Mouse (Mus musculus) hindlimb bud, embryonic 11.5 days (tissue): Measurements from ENCODE around the gene D16Ertd472e.
"Not testable (repeated sequence)": the region's sequence is repeated elsewhere in the genome, so short reads cannot be mapped to it uniquely, and the experiment has no call there.

ENCODE experiments used
- DNase-seq: peaks from one replicate; pipeline ENCODE4 v3.0.0-alpha.2; 2012; ENCODE audit warnings: low read depth, low spot score; ENCODE audit errors: extremely low spot score

D16Ertd472e gene

DNA sequence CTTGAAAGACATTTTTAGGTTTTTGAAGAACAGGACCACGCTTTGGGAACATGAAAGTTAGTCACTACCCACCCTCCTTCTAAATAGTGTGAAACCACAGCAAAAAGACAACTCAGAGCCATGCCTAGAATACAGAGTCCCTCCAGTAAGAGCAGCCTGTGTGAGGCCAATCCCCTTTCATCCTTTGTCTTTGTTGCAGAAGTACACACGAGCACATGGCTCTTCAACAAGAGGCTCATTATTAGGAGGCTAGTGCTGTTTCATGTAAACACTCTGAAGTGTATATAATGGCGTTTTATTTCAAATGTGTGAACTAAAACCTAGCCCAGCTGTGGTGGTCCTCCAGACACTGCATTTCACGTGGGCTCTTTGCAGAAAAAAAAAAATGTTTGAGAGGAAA, 3.5 kb downstream of the D16Ertd472e start:
- no peak for DNase-seq

DNA sequence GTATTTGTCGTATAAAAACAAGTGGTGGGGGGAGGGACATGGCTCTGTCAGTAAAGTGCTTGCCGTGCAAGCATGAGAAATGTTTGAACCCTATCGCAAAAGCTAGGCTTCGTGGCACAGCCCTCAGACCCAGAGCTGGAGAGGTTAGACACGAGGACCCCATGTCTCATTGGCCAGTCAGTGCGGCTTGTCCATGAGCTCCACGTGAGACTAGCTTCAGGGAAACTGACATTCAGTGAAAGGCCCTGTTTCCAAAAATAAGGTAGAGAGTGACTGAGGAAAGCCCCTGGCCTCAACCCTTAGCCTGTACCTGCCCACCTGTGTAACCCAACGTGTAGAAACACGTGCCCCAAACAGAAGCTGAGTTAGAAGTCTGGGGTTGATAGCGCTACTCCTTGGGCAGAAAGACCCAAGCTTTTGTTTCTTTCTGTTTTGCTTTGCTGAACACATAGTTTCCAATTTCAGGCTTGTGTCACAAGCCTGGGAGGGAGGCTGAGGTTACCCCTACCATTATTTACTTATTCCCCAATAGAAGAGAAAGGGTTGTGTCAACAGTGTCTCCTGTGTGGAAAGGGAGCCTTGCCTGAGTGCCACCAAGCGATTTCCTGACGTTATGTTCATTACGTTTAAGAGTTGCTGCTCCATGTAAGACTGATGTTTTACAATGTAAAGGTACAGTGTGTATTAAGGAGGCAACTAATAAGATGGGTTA, 12.2 kb downstream of the D16Ertd472e start:
- no peak for DNase-seq

DNA sequence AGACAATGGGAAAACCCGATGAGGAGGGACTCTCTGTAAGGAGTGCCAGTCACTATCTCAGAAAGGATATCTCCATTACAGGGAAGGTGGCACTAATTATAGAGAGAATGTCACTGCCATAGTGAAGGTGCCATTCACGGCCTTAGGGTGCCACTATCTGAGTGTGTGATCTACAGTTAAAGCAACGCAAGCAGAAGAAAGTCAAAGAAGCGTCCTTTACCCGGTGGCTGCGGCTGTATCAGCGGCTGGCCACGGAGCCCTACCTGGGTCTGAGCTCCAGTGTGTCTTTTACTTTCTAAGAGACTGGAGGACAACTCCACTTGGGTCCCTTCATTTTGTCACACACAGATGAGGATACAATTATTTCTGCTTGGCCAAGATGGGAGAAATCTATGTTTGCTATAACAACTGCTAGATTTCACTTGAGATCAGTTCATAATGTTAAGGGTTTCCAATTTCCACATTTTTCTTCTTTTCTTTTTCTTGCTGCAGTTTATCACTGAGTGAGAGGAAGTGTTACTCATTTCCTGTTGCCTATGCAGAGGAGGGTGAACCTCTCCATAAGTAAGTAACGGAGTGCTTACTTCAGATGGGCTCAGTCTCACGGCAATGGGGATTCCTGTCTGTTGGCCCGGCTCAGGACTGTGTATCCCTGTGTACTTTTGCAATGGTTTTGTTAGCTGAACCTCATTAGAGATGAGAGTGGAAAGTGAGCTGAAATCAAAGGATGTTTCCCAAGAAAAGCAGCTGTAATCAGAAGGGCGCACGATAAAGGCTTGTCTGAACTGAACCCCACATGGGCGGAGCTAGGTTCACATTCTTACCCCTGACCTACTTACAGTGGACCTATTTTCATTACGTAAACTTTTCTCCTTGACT, 13.2 kb downstream of the D16Ertd472e start:
- DNase-seq = no peak

DNA sequence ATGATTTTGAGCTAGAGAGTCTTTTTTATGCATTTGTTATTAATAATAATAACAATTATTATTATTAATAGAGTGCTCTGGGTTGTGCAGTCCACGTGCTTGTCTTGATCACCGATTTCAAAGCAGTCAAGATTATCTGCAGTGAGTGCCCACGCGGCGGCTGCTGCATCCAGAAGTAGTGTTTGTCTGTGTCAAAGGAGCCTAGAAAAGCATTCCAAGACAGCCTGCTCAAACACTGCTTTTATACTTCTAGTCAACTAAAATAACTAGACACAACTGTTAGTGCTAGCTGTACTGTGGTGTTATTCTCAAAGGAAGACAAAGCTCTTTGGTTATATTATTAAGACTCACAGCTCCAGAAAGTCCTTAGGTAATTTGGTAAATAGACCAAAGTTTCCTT, 15.9 kb downstream of the D16Ertd472e start:
- no peak for DNase-seq

DNA sequence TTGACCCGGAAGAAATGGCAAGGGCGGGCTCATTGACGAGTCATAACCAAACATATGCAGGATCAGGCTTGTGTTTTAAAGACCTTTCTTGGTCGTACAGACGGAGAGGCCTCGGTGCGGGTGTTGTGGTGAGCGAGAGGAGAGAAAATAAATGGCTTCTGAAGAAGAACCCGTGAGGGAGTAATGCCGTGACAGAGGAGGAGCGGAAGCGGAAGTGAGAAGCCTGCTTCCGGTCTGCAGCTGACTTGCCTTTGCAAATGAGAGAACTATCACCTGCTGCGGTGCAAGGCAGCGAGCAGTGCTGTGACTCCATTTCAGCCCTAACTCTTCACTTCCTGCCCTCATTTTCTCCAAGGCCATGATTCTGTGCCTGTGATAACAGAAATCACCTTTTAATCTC, 16.4 kb downstream of the D16Ertd472e start:
- DNase-seq = no peak

DNA sequence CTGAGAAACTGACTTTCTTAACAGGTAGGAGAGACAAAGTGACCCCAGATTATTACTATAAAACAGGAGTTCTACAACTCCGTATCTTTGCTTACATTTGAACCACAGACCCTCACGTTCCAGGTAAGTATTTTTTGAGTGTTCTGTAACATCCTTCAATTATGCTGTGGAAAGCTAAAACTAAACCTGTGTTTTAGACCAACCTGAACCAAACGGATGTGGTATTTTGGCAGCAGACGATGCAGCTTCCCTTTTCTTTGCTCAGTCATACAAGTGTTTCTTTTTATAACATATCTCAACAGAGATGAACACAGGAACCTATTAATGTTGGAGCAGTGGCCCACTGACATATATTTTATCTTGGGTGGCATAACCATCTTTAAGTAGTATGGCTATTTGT, 18.9 kb downstream of the D16Ertd472e start:
- DNase-seq = no peak

DNA sequence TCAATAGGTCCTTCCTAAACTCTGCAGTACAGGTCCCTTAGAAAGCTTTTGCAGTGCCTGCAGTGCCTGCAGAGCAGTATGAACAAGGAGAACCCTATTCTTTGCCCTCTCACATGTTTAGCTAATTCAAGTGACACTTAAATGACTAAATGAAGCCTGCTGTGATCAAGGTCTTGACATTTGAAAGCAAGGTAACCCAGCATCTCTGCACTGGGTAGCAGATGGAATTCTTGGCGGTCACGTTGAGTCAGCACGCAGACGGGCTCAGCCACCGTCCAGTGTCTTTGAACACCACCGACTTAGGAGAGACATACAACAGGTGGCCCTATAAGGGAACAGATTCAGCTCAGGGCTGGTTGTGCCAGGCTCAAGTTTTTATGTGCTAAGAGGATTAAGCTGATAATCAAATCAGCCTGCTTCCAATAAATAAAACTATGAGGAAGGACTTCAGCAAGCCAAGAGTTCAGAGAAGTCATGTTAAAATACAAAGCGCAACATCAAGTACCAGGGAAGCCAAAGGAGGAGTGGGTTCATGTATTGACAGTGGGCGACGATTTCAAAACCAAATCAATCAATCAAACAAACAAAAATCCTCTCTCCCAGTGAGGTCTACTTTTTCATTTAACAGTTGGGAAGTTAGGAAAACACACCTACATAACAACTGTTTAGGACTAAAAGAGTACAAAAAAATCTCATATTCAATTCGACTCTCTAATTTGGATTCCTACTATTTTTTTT, 21.4 kb downstream of the D16Ertd472e start:
- no peak for DNase-seq

DNA sequence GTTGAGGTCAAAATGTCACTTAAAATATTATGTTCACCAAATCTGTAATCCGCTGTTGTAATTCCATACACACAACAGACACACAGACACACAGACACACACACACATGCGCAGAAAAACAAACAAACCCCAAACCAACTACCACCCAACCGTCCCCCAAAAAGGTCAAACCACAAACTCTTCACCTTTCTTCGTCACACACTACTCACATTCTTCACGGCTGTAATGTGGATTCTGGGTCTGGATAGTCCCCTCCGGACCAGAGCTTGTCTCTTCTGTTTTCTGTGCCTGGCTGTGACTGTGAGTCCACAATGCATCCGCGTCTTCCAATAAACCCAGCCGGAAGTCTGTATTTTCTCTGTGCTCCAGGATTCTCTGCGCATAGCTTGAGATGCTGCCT, 29.1 kb downstream of the D16Ertd472e start:
- DNase-seq = no peak

DNA sequence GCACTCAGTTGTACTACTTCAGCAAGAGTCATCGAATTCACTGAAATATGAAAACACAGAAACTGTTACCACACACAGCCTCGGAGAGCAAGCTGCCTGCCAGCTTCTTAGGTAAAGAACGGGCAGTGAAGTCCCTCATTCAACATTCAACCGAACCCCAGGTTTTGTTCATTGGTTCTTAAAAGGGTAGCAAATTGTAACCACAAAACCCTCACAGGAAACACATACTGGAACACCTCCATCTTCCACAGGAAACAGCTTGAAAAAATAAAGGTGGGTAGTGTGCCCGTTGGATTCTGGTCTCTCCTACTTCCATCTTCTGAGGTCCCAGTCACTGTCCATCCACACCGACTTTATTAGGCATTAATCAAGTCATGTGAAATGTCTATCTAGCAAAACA, 30.0 kb downstream of the D16Ertd472e start:
- DNase-seq = no peak

DNA sequence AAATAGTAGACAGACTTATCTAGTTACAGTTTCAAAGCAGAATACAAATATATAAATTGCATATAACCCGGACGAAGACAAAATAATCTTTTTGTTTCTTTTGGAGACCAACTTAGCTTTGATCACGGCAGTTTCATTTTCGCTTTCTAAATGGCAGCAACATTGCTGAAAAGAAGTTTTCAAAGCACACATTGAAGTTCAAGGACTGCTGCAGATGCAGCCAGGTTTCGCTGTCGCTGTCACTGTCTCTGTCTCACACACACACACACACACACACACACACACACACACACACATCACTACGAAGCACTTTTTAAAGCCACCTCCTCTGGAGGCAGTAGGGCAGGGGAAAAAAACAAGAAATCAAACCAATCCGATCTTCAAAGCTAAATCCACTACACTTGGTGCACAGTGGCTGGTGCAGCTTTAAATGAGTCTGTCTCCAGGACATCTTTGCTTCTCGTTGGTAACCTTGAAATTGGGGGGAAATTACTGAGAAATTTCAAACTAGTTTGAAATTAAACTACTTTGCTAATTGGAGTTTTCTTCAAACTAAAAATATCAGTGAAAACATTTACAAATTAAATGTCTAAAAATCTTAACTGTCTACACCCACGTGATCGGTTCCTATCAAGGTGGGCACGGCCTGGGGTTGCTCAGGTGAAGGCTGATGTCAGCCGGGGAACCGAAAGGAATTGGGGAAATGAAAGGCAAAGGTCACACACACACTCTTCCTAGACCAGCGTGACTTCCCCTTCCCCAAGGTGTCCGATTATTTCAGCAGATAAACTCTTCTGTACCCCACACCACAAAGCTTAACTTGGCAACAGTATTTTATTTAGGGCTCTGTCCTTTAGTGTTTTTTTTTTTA, 35.9 kb downstream of the D16Ertd472e start:
- no peak for DNase-seq

DNA sequence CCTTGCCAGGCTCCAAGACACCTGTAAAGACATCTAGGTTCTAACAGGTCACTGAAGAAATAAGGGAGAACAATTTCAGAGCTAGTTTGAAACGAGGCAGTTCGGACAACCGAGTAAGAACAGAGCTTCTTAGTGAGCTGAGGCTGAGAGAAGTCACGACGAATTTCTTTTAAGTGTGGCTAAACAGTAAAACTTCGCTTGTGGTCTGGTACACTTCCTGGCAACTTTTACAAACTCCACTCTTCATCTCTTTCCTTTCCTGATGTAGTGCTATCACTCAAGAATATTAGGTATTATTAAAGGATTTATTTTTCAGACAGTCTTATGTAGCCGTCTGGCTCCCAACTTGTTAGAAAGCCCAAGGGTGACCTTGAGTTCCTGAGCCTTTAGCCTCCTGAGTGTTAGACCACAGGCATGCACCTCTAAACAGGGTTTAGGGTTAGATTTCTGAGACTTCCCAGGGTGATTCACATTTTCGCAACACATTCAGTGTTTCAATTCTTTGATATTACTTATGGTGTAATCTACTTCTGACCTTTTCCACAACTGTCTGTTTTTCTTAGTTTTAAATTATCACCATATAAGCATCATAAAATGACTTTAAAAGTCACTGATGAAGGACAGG, 38.6 kb downstream of the D16Ertd472e start:
- no peak for DNase-seq

DNA sequence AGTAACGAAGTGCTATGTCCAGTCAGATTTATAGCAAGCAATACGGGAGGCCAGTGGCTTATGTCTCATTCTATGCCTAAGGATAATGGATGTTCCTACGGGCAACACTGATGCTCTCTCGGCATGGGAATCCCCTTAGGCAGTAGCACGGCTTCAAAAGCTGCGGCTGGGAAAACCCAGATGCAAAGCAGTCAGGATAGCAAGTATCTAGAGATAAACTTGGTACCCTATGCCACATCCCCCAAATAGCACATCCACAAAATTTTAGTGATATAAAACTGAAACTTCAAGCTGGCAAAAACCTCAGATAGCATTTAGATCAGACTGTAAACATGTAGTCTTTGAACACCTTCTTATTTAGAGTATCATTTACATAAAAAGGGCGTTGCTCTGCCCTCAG, 39.2 kb downstream of the D16Ertd472e start:
- DNase-seq = no peak

DNA sequence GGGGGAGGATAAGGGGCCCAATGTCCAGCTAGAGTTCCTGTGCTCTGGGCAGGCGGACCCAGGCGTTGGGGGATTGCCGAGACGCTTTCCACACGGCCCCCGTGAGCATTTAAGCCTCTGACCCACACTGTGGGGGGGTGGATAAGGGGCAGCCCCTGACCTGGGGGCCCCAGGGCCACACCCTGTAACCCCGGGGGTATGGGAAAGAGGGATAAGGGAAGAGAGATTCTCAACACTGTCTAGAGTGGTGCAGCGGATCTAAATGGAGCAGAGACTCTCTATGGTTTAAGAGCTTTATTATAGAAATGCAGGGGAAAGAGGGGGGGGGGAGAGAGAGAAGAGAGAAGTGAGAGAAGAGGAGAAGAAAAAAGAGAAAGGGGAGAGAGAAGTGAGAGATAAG, 42.0 kb downstream of the D16Ertd472e start:
- DNase-seq = no peak

DNA sequence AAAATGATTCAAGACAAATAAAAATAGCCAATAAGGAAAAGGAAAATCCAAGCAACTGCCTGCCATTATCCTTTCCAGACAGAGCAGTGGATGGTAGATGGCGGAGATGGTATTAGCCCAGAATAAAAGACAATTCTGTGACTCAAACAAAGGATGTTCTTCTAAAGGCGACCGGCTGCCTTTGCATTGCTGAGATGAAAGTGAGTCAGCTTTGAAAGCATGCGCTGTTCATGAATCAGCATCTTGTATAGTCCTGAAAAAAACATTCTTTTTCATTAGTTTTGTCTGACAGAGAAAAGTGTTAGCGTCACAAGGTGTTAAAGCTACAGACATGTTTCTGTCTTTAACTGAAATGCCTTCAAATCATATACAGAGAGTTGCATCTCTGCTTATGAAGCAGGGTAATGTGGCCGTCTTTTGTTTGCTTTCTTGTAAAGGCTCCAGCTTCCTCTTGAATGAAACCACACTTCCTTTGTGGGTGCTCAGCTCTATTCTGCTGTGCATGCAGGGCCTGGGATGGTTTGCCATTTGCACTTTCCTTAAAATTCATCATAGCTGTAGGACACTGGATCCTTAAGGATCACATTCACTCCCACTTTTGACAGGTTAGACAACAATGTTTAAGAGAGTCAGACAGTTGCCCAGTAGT, 44.4 kb downstream of the D16Ertd472e start:
- DNase-seq = no peak

DNA sequence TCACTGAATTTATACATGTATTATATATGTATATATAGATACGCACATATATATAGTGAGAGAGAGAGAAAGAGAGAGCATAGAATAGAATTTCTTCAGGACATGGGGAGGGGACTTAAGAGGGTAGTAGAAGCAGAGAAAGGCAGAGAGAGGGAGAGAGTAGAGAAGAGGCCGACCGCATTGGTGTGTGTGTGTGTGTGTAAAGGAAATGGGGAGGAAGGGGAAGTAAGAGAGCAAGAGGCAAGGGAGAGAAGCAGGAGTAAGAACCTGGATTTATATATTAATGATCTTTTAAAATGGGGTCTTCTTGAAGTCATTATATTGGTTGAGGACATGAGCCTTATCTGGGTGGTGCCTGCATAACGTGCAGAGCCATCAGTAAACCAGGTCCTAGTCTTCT, 53.5 kb downstream of the D16Ertd472e start:
- DNase-seq = no peak

DNA sequence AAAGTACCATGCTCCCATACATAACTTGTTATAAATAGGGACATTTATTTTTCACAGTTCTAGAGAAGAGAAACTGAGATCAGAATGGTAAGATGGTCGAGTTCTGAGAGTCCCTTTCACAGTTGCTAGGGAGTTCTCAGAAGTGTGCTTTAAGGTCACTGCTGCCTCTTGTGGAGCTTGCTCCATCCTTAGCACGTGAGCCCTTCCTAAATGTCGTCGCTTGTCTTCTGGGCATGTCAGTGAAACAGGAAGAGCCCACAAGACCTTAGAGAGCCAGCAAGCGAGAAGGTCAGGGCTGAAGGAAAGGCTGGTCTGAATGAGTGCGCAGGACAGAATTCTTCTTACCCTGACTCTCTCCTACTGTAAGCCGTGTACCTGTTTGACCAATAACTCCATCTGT, 57.8 kb downstream of the D16Ertd472e start:
- no peak for DNase-seq

DNA sequence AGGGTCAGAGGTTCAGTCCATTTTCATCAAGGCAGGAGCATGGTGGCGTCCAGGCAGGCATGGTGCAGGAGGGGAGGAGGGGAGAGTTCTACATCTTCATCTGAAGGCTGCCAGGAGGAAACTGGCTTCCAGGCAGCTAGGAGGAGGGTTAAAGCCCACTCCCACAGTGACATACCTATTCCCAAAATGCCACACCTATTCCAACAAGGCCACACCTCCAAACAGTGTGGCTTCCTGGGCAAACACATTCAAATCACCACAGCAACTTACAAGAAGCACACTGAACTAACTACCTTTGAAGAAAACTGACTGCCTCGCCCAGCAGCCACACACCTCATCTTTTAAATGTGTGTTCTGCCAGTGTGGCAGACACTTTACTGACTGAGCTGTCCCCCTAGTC, 59.3 kb downstream of the D16Ertd472e start:
- DNase-seq = no peak

DNA sequence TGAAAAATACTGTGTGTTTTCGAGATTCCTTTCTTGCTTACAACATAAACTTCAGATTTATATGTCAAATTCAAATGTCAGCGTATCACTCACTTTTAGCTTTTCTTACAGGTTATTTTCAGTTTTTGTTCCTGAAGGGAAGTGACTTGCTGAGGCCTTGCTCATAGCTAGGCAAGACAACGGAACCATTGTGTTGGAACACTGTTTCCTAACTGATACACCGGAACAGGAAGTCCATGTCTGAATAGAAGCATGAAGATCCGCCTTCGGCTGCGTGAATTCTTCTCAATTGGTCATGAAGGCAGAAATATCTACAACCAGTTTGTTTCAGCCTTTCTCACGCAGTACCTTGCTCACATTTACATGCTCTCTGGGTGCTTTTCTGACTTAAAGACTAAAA, 65.0 kb downstream of the D16Ertd472e start:
- no peak for DNase-seq

DNA sequence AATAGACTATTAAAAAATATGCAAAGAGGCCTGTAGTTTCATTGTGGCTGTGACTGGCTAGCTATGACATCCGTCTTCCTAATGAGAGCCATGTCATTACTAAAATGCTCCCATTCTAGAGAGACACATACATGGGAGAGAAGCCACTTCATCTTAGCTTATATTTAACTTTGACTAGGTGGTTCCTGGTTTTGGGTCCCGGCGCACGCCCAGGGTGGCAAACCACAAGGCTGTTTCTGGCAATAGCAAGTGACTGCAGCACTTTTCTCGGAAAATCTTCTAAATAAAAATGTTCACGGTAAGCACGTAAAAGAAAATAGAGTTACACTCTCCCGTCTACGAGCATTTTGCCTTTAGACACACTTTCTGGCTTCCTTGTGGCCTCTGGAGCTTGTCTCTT, 74.0 kb downstream of the D16Ertd472e start:
- DNase-seq = no peak

DNA sequence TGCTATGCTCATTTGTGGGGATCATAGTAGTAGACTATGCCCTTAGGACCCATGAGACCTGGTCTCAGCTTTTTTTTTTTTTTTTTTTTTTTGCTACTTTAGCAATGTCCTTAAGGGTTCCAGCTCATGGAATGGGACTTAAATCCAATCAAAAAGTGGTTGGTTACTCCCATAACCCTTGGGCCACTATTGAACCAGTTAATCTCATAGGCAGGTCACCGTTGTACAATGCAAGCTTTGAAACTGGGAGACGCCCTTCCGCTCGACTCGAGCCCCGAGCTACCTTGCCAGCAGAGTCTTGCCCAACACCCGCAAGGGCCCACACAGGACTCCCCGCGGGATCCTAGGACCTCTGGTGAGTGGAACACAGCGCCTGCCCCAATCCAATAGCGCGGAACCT, 83.8 kb downstream of the D16Ertd472e start:
- DNase-seq = not testable (repeated sequence)
